Mouse (Mus musculus) embryonic facial prominence, embryonic 10.5 days (tissue): ENCODE measurements around the gene Ubtd2. TPM values are rescaled to one million over a fixed set of nuclear protein-coding genes. Genes with fewer than 3 reads are reported as not detected.

Source experiments
- DNase-seq: peaks from one replicate; pipeline ENCODE4 v3.0.0-alpha.2; 2017; ENCODE audit warnings: low spot score
- H3K27ac ChIP-seq: fragments of 300-500 bp; sonication (generic); replicated peaks from 2 replicates; pipeline ENCODE4 v1.5.1; 2016; ENCODE audit warnings: mild to moderate bottlenecking
- H3K27me3 ChIP-seq: fragments of 300-500 bp; sonication (generic); replicated peaks from 2 replicates; pipeline ENCODE4 v1.6.1; 2016; ENCODE audit warnings: low read depth, mild to moderate bottlenecking; ENCODE audit not compliant: poor library complexity, severe bottlenecking
- H3K36me3 ChIP-seq: fragments of 300-500 bp; sonication (generic); replicated peaks from 2 replicates; pipeline ENCODE4 v1.6.1; 2016; ENCODE audit warnings: mild to moderate bottlenecking, moderate library complexity
- H3K4me1 ChIP-seq: fragments of 300-500 bp; sonication (generic); 2 replicates; pipeline ENCODE4 v1.6.1; 2016
- H3K4me3 ChIP-seq: fragments of 300-500 bp; sonication (generic); 2 replicates; pipeline ENCODE4 v1.5.1; 2016; ENCODE audit warnings: mild to moderate bottlenecking, moderate library complexity
- H3K9me3 ChIP-seq: fragments of 300-500 bp; sonication (generic); 2 replicates; pipeline ENCODE4 v1.6.1; 2016; ENCODE audit warnings: mild to moderate bottlenecking
- WGBS: fragments of 180-500 bp; shearing (Covaris S2); methylation state at CpG from one replicate; pipeline ENCODE4 v1.1.7; 2016; 5-methylcytosine and 5-hydroxymethylcytosine counted together
- polyA plus RNA-seq: library from polyadenylated mRNA; unstranded; fragments of >200 nt; fragmentation: Nextera tagmentation; extraction: Ambion mirVana; gene quantifications from 2 replicates; pipeline ENCODE4 v1.2.1, GENCODE M21; 2016

Ubtd2 gene
- polyA plus RNA-seq, 1 experiment from 2014 or later, result 84.0 TPM

DNA sequence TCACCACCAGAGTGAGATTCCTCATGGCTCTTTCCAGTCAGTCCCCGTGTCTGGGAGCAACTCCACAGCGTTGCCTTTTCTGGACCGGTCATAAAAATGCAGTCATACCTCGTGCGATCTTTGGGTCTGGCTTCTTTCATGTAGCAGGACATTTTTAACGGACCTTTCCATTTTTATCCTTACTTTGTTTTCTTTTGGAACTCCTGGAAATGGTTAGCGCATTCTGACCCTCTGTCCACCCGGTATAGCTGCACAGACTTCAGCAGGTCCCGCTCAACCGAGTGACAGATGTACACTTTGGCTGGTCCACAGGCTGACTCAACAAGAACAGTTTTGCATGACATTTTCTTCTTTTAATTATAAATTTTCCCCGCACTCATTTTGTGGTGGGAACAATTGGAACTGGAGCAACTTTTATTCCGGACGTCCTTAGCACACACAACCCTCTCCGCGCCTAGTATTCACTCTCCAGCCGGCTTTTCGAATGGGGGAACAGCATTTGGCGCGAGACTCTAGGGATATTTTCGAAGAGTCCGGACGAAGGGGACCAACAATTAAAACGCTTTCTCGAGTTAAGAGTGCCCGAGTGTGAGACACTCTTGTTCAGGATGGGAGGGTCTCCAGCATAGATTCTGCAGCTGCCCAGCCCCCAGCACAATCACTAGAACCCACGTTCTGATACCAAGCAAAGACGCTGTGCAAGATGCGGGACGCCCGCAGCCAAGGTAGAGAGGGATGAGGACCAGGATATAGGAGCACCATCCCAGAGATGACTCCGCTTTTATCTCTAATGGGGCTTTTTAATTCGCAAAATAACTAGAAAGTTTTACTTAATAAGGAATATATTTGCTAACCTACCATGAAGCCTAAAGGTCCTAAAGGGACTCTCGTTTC is 76.9 kb downstream of the Ubtd2 start, which contains the start of gene Efcab9:
Gene Efcab9 (minus strand): TSS at position 211 of the 894 bp plus-strand sequence.
- peak within 1 kb of the TSS; percentile 77 for H3K4me3 ChIP-seq
- peak within 1 kb of the TSS; percentile 75 for H3K27ac ChIP-seq
- peak; percentile 39 for DNase-seq

DNA sequence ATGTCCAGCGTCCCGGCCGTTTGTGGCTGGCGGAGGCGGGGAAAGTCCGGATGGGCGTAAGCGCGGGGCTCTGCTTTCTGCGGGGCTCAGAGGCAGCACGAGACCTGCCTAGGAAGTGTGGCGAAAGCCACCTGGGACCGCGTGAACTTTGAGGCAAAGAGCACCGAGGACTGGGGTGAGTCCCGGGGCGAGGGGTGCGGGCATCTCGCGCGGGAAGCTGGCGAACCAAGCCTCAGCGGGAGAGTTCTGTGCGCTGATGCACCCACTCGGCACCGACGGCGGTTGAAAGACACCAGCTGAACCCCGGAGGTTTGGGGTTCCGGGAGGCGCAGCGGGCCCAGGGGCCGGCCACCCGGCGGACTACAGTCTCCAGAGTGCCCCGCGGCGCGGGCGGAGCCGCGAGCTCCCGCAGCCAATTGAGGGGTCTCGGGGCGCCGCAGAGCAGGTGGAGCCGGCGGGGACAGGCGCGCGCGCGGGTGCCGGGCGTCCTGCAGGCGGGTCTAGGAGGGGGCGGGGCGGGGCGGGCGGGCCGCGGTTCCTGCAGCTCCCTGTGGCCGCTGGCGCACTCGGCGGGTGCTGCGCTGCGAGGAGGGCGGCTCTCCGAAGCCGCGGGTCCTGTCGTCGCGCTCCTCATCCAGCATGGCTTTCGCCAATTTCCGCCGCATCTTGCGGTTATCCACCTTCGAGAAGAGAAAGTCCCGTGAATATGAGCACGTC is 77.8 kb downstream of the Ubtd2 start, which contains the start of gene Stk10:
Gene Stk10 (plus strand): TSS at position 541 of the 717 bp plus-strand sequence.
- Histone ChIP-seq H3K9me3 (no peaks in the 10 kb centered on the region), H3K36me3 (peaks cover 5% of the 10 kb centered on the region), H3K27me3 (peaks cover 51% of the 10 kb centered on the region), H3K4me3 (peak within 1 kb of the TSS; percentile 77), H3K27ac (peak within 1 kb of the TSS; percentile 75), H3K4me1 (peaks cover 43% of the 10 kb centered on the region)
- DNase-seq, result peak; percentile 92
- WGBS, result under 1% methylated on average over 82 of the region's 82 CpGs

More for the DNA sequence above, 76.9 kb downstream of the Ubtd2 start, which contains the start of gene Efcab9:
- Histone ChIP-seq H3K27me3 (peaks cover 51% of the 10 kb centered on the region), H3K4me1 (peaks cover 37% of the 10 kb centered on the region), H3K36me3 (peaks cover 7% of the 10 kb centered on the region), H3K9me3 (no peaks in the 10 kb centered on the region)
- WGBS, result 7% methylated on average over 33 of the region's 33 CpGs

DNA sequence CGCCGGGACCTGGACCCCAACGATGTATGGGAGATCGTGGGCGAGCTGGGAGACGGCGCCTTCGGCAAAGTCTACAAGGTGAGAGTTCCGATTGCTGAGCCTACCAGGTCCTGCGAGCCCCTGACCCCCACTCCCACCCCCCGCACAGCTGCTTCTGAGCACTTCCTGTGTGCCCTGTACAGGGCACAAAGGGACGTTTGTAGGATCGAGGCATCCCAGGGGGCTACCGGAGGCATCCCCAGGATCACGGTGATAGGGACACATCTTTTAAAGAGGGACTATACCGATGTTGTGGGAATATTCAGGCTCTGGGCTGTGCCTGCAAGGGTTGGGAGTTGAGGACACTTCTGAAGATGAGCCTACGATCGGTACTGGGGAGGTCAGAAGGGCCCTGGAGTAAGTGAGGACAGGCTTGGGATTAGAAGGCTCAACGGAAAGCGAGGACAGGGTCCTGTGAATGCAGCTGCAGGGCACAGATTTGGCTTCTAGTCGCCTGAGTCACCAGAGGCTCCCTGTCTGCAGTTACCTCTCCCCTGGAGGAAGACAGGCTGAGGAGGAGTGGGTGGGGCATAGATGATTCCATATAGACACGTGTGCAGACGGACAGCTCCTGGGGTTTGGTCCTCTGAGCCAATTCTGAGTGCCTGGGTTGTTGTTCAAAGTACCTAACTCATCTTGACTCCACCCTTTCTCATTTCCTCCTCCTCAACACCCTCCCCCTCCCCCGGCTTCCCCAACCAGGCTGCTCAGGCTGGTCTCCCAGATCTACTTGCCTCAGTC is 78.5 kb downstream of the Ubtd2 start:
- DNase-seq, result peak; percentile 52
- 2% methylated on average over 24 of the region's 24 CpGs for WGBS
- peak overlapping the region; percentile 75 for H3K27ac ChIP-seq
- no peaks in the 10 kb centered on the region for H3K9me3 ChIP-seq
- no peaks in the 10 kb centered on the region for H3K36me3 ChIP-seq
- H3K4me3 ChIP-seq, result peak overlapping the region; percentile 77
- H3K4me1 ChIP-seq, result peaks cover 50% of the 10 kb centered on the region
- peaks cover 51% of the 10 kb centered on the region for H3K27me3 ChIP-seq

DNA sequence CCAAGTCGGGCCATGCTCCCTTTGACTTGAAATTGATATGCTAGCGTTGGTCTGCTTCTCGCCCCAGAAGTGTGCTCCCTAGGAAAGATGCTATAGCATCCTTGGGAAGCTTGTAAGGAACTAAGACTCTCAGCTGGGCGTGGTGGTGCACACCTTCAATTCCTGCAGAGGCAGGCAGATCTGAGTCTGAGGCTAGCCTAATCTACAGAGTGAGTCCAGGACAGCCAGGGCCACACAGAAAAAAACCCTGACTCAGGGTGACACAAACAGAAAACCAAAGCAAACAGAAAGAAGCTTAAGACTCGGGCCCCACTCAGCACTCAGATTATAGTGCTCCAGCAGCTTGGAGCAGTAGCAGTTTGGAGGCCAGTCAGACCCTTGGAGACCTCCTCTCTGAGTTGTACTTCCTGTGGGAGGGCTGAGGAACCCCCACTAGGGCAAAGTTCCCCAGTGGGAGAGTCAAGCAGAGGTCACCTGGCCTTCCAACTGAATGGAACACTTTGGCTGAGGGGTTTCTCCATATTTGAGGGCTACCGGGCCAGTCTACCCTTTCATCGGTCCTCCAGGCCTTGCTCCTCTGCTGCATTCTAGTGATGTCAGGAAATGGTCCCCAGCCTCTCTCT is 79.4 kb downstream of the Ubtd2 start:
- no peak overlapping the region for H3K27ac ChIP-seq
- H3K4me1 ChIP-seq, result peaks cover 53% of the 10 kb centered on the region
- peaks cover 51% of the 10 kb centered on the region for H3K27me3 ChIP-seq
- WGBS, result 71% methylated on average over 7 of the region's 7 CpGs
- peak overlapping the region; percentile 12; the same call in 1 of the 2 replicates for H3K4me3 ChIP-seq
- H3K36me3 ChIP-seq, result no peaks in the 10 kb centered on the region
- DNase-seq, result no peak
- H3K9me3 ChIP-seq, result no peaks in the 10 kb centered on the region

- Histone ChIP-seq H3K27ac (no peak overlapping the region), H3K9me3 (no peaks in the 10 kb centered on the region), H3K4me1 (peaks cover 60% of the 10 kb centered on the region), H3K27me3 (peaks cover 50% of the 10 kb centered on the region), H3K36me3 (no peaks in the 10 kb centered on the region), H3K4me3 (no peak overlapping the region)
- WGBS, result 94% methylated on average over 4 of the region's 4 CpGs
- no peak for DNase-seq
Observed at GRCm38 (mm10) chr11:32535646-32536045, 80.5 kb downstream of the Ubtd2 start.

GRCm38 (mm10) chr11:32536954-32537353 is 81.8 kb downstream of the Ubtd2 start:
- DNase-seq, result no peak
- Histone ChIP-seq H3K4me3 (no peak overlapping the region), H3K36me3 (no peaks in the 10 kb centered on the region), H3K4me1 (peaks cover 63% of the 10 kb centered on the region), H3K27ac (no peak overlapping the region), H3K27me3 (peaks cover 37% of the 10 kb centered on the region), H3K9me3 (no peaks in the 10 kb centered on the region)
- WGBS, result 42% methylated on average over 7 of the region's 7 CpGs

DNA sequence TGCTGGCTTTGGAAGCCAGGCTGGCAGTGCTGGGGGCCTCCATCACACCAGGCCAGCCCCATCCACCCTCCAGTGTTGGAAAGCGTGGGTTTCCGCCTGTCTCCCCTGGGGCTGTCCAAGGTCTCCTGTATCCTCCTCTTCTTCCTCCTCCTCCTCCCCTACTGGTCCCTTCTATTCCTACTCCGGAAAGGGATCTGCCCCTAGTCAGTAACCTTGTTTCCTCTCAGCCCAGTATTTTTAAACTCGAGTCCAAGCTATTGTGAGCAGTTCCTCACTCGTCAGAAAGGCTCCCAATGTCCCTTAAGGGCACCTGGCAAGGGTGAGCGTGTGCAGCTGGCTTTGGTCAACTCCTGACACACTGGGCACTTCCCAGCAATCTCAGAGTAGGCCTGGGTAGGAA is 83.3 kb downstream of the Ubtd2 start:
- Histone ChIP-seq H3K4me1 (peaks cover 59% of the 10 kb centered on the region), H3K4me3 (no peak overlapping the region), H3K36me3 (no peaks in the 10 kb centered on the region), H3K27ac (no peak overlapping the region), H3K27me3 (peaks cover 23% of the 10 kb centered on the region), H3K9me3 (no peaks in the 10 kb centered on the region)
- no peak for DNase-seq
- WGBS, result 56% methylated on average over 6 of the region's 6 CpGs

- no peak for DNase-seq
- H3K4me1 ChIP-seq, result peaks cover 55% of the 10 kb centered on the region
- H3K27ac ChIP-seq, result no peak overlapping the region
- H3K27me3 ChIP-seq, result peaks cover 19% of the 10 kb centered on the region
- H3K9me3 ChIP-seq, result no peaks in the 10 kb centered on the region
- H3K36me3 ChIP-seq, result no peaks in the 10 kb centered on the region
- H3K4me3 ChIP-seq, result no peak overlapping the region
- 79% methylated on average over 4 of the region's 4 CpGs for WGBS
Observed at GRCm38 (mm10) chr11:32538846-32539245, 83.7 kb downstream of the Ubtd2 start.

DNA sequence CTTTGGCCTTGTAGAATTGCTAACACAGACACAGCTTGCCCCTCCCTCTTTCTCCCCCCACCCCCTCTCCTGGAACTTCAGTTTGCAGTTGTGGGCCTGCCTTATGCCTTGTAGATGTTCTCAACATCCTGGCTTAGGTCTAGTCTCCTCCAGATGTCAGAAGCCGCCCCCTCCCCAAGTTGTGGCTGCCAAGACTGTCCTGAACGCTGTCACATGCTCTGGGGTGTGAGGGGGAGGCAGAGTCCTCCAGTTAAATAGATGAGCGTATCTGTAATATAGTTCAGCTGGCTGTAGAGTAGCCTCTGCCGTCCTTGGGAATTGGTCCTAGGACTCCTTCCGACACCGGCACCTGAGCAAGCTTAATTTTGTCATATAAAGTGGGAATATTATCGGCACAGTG is 84.5 kb downstream of the Ubtd2 start:
- no peak overlapping the region for H3K27ac ChIP-seq
- no peak overlapping the region for H3K4me3 ChIP-seq
- 92% methylated on average over 7 of the region's 7 CpGs for WGBS
- no peak for DNase-seq
- H3K4me1 ChIP-seq, result peaks cover 46% of the 10 kb centered on the region
- H3K27me3 ChIP-seq, result peaks cover 11% of the 10 kb centered on the region
- no peaks in the 10 kb centered on the region for H3K36me3 ChIP-seq
- H3K9me3 ChIP-seq, result no peaks in the 10 kb centered on the region

GRCm38 (mm10) chr11:32540463-32540862 is 85.3 kb downstream of the Ubtd2 start:
- Histone ChIP-seq H3K4me1 (peaks cover 42% of the 10 kb centered on the region), H3K36me3 (no peaks in the 10 kb centered on the region), H3K9me3 (no peaks in the 10 kb centered on the region), H3K27me3 (peaks cover 3% of the 10 kb centered on the region; the same call in 1 of the 2 replicates), H3K4me3 (no peak overlapping the region), H3K27ac (no peak overlapping the region)
- DNase-seq, result no peak
- WGBS, result 75% methylated on average over 6 of the region's 6 CpGs

GRCm38 (mm10) chr11:32542181-32542580 is 87.0 kb downstream of the Ubtd2 start:
- H3K4me1 ChIP-seq, result peaks cover 37% of the 10 kb centered on the region
- no peak overlapping the region for H3K4me3 ChIP-seq
- 93% methylated on average over 4 of the region's 4 CpGs for WGBS
- no peaks in the 10 kb centered on the region for H3K27me3 ChIP-seq
- no peaks in the 10 kb centered on the region for H3K9me3 ChIP-seq
- peak overlapping the region; percentile 44; the same call in 1 of the 2 replicates for H3K27ac ChIP-seq
- H3K36me3 ChIP-seq, result no peaks in the 10 kb centered on the region
- DNase-seq, result no peak
